Mouse (Mus musculus) embryonic facial prominence, embryonic 11.5 days (tissue): ENCODE measurements around the gene Nrxn1. TPM values are rescaled to one million over a fixed set of nuclear protein-coding genes. Genes with fewer than 3 reads are reported as not detected.

Experiments
- ATAC-seq: fragments of 200-750 bp; cut with Nextera tagmentation; replicated peaks from 2 replicates; pipeline ENCODE4 v1.8.0; 2017; ENCODE audit warnings: low read depth; ENCODE audit not compliant: insufficient number of reproducible peaks, low FRiP score, low TSS enrichment
- DNase-seq: peaks from one replicate; pipeline ENCODE4 v3.0.0-alpha.2; 2015; ENCODE audit warnings: low spot score
- H3K27ac ChIP-seq: fragments of 300-500 bp; sonication (generic); replicated peaks from 2 replicates; pipeline ENCODE4 v1.5.1; 2014; ENCODE audit warnings: mild to moderate bottlenecking, low read depth, low read length, control low read depth
- H3K27me3 ChIP-seq: fragments of 300-500 bp; sonication (generic); 2 replicates; pipeline ENCODE4 v1.6.1; 2014; ENCODE audit warnings: mild to moderate bottlenecking, low read length, moderate library complexity, mixed read lengths; ENCODE audit not compliant: control insufficient read depth, insufficient read depth
- H3K36me3 ChIP-seq: fragments of 300-500 bp; sonication (generic); replicated peaks from 2 replicates; pipeline ENCODE4 v1.6.1; 2014; ENCODE audit warnings: low read depth, mild to moderate bottlenecking, low read length, moderate library complexity, mixed read lengths; ENCODE audit not compliant: control insufficient read depth, insufficient read depth
- H3K4me1 ChIP-seq: fragments of 300-500 bp; sonication (generic); 2 replicates; pipeline ENCODE4 v1.6.1; 2014; ENCODE audit warnings: low read length, mixed read lengths; ENCODE audit not compliant: control insufficient read depth, insufficient read depth
- H3K4me2 ChIP-seq: fragments of 300-500 bp; sonication (generic); 2 replicates; pipeline ENCODE4 v1.6.1; 2014; ENCODE audit warnings: low read depth, mild to moderate bottlenecking, control low read depth, low read length, moderate library complexity
- H3K4me3 ChIP-seq: fragments of 300-500 bp; sonication (generic); 2 replicates; pipeline ENCODE4 v1.5.1; 2014; ENCODE audit warnings: low read depth, low read length, control low read depth
- H3K9ac ChIP-seq: fragments of 300-500 bp; sonication (generic); replicated peaks from 2 replicates; pipeline ENCODE4 v1.6.1; 2014; ENCODE audit warnings: mild to moderate bottlenecking, control low read depth, low read length
- H3K9me3 ChIP-seq: fragments of 300-500 bp; sonication (generic); replicated peaks from 2 replicates; pipeline ENCODE4 v1.6.1; 2016; ENCODE audit warnings: mild to moderate bottlenecking, low read length, inconsistent platforms, mixed read lengths; ENCODE audit not compliant: control insufficient read depth
- WGBS: fragments of 180-500 bp; shearing (Covaris S2); extraction: QIAGEN DNeasy Blood & Tissue Kit; methylation state at CpG from one replicate; pipeline ENCODE4 v1.1.7; 2014; 5-methylcytosine and 5-hydroxymethylcytosine counted together
- microRNA-seq: library from miRNA; unstranded; fragments of <30 nt; microRNA quantifications from one replicate; pipeline ENCODE4, GENCODE M21; 2016; ENCODE audit warnings: borderline number of aligned reads
- polyA plus RNA-seq: library from polyadenylated mRNA; unstranded; fragments of >200 nt; fragmentation: Nextera tagmentation; extraction: Ambion mirVana; gene quantifications from 2 replicates; pipeline ENCODE4 v1.2.1, GENCODE M21; 2014

Nrxn1 gene
- polyA plus RNA-seq, 1 experiment from 2014 or later, result 4.6 TPM

DNA sequence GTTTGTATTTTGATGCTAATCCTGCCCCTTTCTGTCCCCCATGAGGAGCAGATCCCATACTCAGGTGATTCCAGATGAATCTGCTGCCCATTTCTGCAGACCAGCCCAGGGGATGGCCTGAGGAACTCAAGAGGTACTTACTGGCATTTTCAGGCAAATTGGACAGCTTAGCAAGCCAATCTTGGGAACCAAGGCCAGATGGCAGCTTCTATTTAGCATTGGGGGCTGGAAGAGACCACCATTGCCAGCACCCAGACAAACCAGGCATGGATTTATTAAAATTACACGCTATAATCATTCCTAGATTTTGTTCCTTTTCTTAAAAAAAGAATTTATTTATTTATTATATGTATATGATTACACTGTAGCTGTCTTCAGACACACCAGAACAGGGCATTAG is 1076.2 kb downstream of the Nrxn1 start:
- Histone ChIP-seq H3K27ac (no peak overlapping the region), H3K4me3 (no peak overlapping the region), H3K27me3 (no peaks in the 10 kb centered on the region), H3K9ac (no peak overlapping the region), H3K9me3 (no peaks in the 10 kb centered on the region), H3K4me2 (no peak overlapping the region), H3K4me1 (no peaks in the 10 kb centered on the region), H3K36me3 (no peaks in the 10 kb centered on the region)
- no peak for ATAC-seq
- WGBS, result 72% methylated on average over 1 of the region's 1 CpGs
- no peak for DNase-seq

DNA sequence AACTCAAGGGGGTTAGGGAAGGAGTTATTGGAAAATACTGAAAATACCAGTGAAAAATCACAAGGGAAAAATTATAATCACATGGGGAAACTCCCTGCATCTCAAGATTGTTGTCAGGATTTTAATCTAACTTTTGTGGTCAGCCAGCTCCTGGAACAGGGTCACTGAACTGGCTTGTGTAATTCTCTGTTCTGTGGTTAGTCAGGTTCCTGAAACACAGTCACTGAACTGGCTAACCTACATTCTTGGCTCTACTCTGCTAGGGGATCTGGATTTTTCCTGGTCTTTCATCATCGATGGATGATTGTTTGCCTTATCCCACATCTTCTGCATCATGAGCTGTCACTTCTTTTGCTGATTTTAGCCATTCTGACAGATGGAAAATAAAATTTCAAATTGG is 1081.1 kb downstream of the Nrxn1 start:
- Histone ChIP-seq H3K9me3 (no peaks in the 10 kb centered on the region), H3K4me1 (no peaks in the 10 kb centered on the region), H3K27me3 (no peaks in the 10 kb centered on the region), H3K4me2 (no peak overlapping the region), H3K4me3 (no peak overlapping the region), H3K36me3 (no peaks in the 10 kb centered on the region), H3K9ac (no peak overlapping the region), H3K27ac (no peak overlapping the region)
- DNase-seq (no peak), ATAC-seq (no peak)
- WGBS, result 81% methylated on average over 1 of the region's 1 CpGs

DNA sequence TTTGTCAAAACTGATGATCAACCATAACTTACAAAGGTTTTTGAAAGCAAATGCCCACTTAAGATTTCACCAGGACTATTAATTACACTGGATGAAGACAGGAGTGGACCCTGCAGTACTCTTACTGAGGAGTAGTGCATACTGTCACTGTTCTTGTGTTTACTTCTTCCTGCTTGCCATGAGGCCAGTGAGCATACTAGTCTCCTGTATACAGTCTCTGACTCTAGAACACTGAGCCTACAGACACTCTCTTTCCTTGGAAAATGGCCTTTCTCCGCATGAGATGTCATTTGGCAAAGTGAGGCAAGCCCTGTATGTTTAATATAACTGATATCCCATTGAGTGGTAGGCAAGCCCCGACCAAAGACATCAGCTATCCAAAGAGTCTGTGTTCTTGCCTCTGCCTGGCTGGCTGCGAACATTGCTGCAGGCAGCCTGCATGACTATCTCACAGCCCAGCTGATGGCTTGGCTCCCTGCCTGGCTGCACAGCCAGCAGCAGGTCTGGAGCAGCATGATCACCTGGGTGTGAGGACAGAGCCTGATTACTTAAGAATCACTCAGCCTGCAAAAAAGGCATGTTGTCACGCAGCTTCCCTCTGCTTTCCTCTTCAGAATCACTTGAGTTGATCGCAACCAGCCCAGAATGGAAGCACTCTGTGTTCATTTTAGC is 1085.3 kb downstream of the Nrxn1 start:
- H3K4me1 ChIP-seq, result no peaks in the 10 kb centered on the region
- DNase-seq (no peak), ATAC-seq (no peak)
- WGBS, result 64% methylated on average over 5 of the region's 5 CpGs
- no peaks in the 10 kb centered on the region for H3K27me3 ChIP-seq
- H3K4me3 ChIP-seq, result no peak overlapping the region
- no peaks in the 10 kb centered on the region for H3K9me3 ChIP-seq
- H3K4me2 ChIP-seq, result no peak overlapping the region
- H3K36me3 ChIP-seq, result no peaks in the 10 kb centered on the region
- H3K27ac ChIP-seq, result no peak overlapping the region
- H3K9ac ChIP-seq, result no peak overlapping the region

DNA sequence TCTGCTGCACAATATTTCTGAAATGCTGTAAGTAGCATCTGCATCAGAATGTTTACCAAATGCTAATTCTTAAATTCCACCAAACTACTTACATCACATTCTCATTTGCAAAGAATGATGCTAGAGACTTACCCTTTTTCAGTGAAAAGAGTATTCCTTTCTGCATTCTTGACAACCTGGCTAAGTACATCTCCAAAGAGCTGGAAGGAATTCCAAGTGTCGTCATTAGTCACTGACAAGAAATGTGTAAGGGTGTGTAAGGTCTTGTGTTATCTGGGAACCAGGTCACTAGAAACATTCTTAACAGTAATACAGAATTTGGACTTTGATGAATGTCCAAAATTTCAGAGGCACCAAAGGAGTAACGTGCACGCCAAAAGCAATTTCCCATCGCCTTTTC is 1102.2 kb downstream of the Nrxn1 start:
- 86% methylated on average over 4 of the region's 4 CpGs for WGBS
- Histone ChIP-seq H3K27ac (no peak overlapping the region), H3K4me3 (no peak overlapping the region), H3K27me3 (no peaks in the 10 kb centered on the region), H3K9ac (no peak overlapping the region), H3K4me2 (no peak overlapping the region), H3K4me1 (no peaks in the 10 kb centered on the region), H3K9me3 (no peaks in the 10 kb centered on the region), H3K36me3 (no peaks in the 10 kb centered on the region)
- DNase-seq (no peak), ATAC-seq (no peak)

Small RNA genes lying within 50 kb of the gene (microRNA-seq; reads per million reads assigned to microRNA genes)
- gene Gm24510, result not detected
- gene Gm27475, result not detected
- gene Gm47307, result not detected
